Mouse (Mus musculus): ENCODE measurements around the gene E2f3. TPM values are rescaled to one million over a fixed set of nuclear protein-coding genes. Genes with fewer than 3 reads are reported as not detected.

The E2f3 gene
- polyA plus RNA-seq, 1 experiment: 29.7 TPM

GRCm38 (mm10) chr13:29984286-29985100 lies 1.4 kb downstream of the E2f3 start:
- 0 out of 2 replicates have a peak, but pooled peaks have one; percentile 49 for TF ChIP-seq EP300 (IDR thresholded peaks at IDR 0.05; ENCODE audit: insufficient read depth, low read depth, low read length)
- no peak for TF ChIP-seq POLR2A (IDR thresholded peaks at IDR 0.05; ENCODE audit: insufficient read depth, low read length)
- no peak for TF ChIP-seq CTCF (IDR thresholded peaks at IDR 0.05; ENCODE audit: low read depth, low read length)
- H3K4me1 ChIP-seq (ENCODE audit: control insufficient read depth, insufficient read depth, low read length): peaks cover 2% of the 10 kb centered on the region
- peak overlapping the region; percentile 94 for H3K4me3 ChIP-seq (ENCODE audit: low read depth, low read length)
- H3K27me3 ChIP-seq (ENCODE audit: control insufficient read depth, insufficient read depth, low read length, poor library complexity, severe bottlenecking): no peaks in the 10 kb centered on the region
- peak overlapping the region; percentile 82 for H3K27ac ChIP-seq (ENCODE audit: insufficient read depth, low read length)
- peak overlapping the region; percentile 100 for H3K9ac ChIP-seq (ENCODE audit: low read depth, poor library complexity, severe bottlenecking)
- H3K9me3 ChIP-seq (replicated peaks; ENCODE audit: control insufficient read depth, insufficient read depth, low read length, poor library complexity, severe bottlenecking): no peaks in the 10 kb centered on the region
- peaks cover 12% of the 10 kb centered on the region for H3K36me3 ChIP-seq (ENCODE audit: control insufficient read depth, insufficient read depth, low read length, poor library complexity, severe bottlenecking)

GRCm38 (mm10) chr13:29983523-29984191 lies 2.2 kb downstream of the E2f3 start:
- no peaks in the 10 kb centered on the region for H3K9me3 ChIP-seq (replicated peaks; ENCODE audit: control insufficient read depth, insufficient read depth, low read length, poor library complexity, severe bottlenecking)
- H3K9ac ChIP-seq (ENCODE audit: low read depth, poor library complexity, severe bottlenecking): peak overlapping the region; percentile 100
- no peak for TF ChIP-seq CTCF (IDR thresholded peaks at IDR 0.05; ENCODE audit: low read depth, low read length)
- no peak for TF ChIP-seq POLR2A (IDR thresholded peaks at IDR 0.05; ENCODE audit: insufficient read depth, low read length)
- TF ChIP-seq EP300 (IDR thresholded peaks at IDR 0.05; ENCODE audit: insufficient read depth, low read depth, low read length): no peak
- H3K4me3 ChIP-seq (ENCODE audit: low read depth, low read length): peak overlapping the region; percentile 94
- H3K36me3 ChIP-seq (ENCODE audit: control insufficient read depth, insufficient read depth, low read length, poor library complexity, severe bottlenecking): peaks cover 17% of the 10 kb centered on the region
- H3K4me1 ChIP-seq (ENCODE audit: control insufficient read depth, insufficient read depth, low read length): peaks cover 2% of the 10 kb centered on the region
- 0 out of 2 replicates have a peak overlapping the region, but pooled peaks have one; percentile 37 for H3K27ac ChIP-seq (ENCODE audit: insufficient read depth, low read length)
- no peaks in the 10 kb centered on the region for H3K27me3 ChIP-seq (ENCODE audit: control insufficient read depth, insufficient read depth, low read length, poor library complexity, severe bottlenecking)

DNA sequence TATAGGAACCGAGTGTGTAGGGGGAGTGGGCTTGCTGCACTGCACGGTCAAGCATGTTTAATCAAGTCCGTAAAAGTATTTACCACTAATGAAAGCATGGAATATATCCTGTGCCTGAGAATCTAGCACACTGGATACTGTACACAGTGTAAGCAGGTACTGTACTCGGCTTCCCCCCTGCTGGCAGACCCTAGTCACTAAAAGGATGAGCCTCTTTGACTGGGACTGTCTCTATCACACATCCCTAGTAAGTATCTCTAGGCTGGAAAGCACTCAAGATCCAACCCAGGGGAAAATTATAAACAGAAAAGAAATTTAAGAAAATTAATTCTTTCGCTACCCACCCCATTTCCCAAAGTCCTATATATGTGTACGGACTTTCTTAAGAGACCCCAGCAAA lies 2.8 kb downstream of the E2f3 start:
- Histone ChIP-seq H3K27ac (ENCODE audit: insufficient read depth, low read length) (no peak overlapping the region), H3K9me3 (replicated peaks; ENCODE audit: control insufficient read depth, insufficient read depth, low read length, poor library complexity, severe bottlenecking) (no peaks in the 10 kb centered on the region), H3K4me3 (ENCODE audit: low read depth, low read length) (peak overlapping the region; percentile 94), H3K27me3 (ENCODE audit: control insufficient read depth, insufficient read depth, low read length, poor library complexity, severe bottlenecking) (no peaks in the 10 kb centered on the region), H3K36me3 (ENCODE audit: control insufficient read depth, insufficient read depth, low read length, poor library complexity, severe bottlenecking) (peaks cover 18% of the 10 kb centered on the region), H3K9ac (ENCODE audit: low read depth, poor library complexity, severe bottlenecking) (peak overlapping the region; percentile 100), H3K4me1 (ENCODE audit: control insufficient read depth, insufficient read depth, low read length) (peaks cover 2% of the 10 kb centered on the region)
- TF ChIP-seq EP300 (IDR thresholded peaks at IDR 0.05; ENCODE audit: insufficient read depth, low read depth, low read length) (no peak), CTCF (IDR thresholded peaks at IDR 0.05; ENCODE audit: low read depth, low read length) (no peak), POLR2A (IDR thresholded peaks at IDR 0.05; ENCODE audit: insufficient read depth, low read length) (no peak)

GRCm38 (mm10) chr13:29982400-29982799 lies 3.5 kb downstream of the E2f3 start:
- peaks cover 2% of the 10 kb centered on the region for H3K4me1 ChIP-seq (ENCODE audit: control insufficient read depth, insufficient read depth, low read length)
- TF ChIP-seq POLR2A (IDR thresholded peaks at IDR 0.05; ENCODE audit: insufficient read depth, low read length): no peak
- TF ChIP-seq EP300 (IDR thresholded peaks at IDR 0.05; ENCODE audit: insufficient read depth, low read depth, low read length): no peak
- no peak for TF ChIP-seq CTCF (IDR thresholded peaks at IDR 0.05; ENCODE audit: low read depth, low read length)
- no peaks in the 10 kb centered on the region for H3K27me3 ChIP-seq (ENCODE audit: control insufficient read depth, insufficient read depth, low read length, poor library complexity, severe bottlenecking)
- no peak overlapping the region for H3K27ac ChIP-seq (ENCODE audit: insufficient read depth, low read length)
- H3K4me3 ChIP-seq (ENCODE audit: low read depth, low read length): no peak overlapping the region
- H3K9me3 ChIP-seq (replicated peaks; ENCODE audit: control insufficient read depth, insufficient read depth, low read length, poor library complexity, severe bottlenecking): no peaks in the 10 kb centered on the region
- peaks cover 23% of the 10 kb centered on the region for H3K36me3 ChIP-seq (ENCODE audit: control insufficient read depth, insufficient read depth, low read length, poor library complexity, severe bottlenecking)
- H3K9ac ChIP-seq (ENCODE audit: low read depth, poor library complexity, severe bottlenecking): no peak overlapping the region

- H3K27me3 ChIP-seq (ENCODE audit: control insufficient read depth, insufficient read depth, low read length, poor library complexity, severe bottlenecking): no peaks in the 10 kb centered on the region
- H3K36me3 ChIP-seq (ENCODE audit: control insufficient read depth, insufficient read depth, low read length, poor library complexity, severe bottlenecking): peaks cover 29% of the 10 kb centered on the region
- TF ChIP-seq CTCF (IDR thresholded peaks at IDR 0.05; ENCODE audit: low read depth, low read length) (no peak), EP300 (IDR thresholded peaks at IDR 0.05; ENCODE audit: insufficient read depth, low read depth, low read length) (no peak), POLR2A (IDR thresholded peaks at IDR 0.05; ENCODE audit: insufficient read depth, low read length) (no peak)
- H3K4me3 ChIP-seq (ENCODE audit: low read depth, low read length): no peak overlapping the region
- no peaks in the 10 kb centered on the region for H3K9me3 ChIP-seq (replicated peaks; ENCODE audit: control insufficient read depth, insufficient read depth, low read length, poor library complexity, severe bottlenecking)
- H3K27ac ChIP-seq (ENCODE audit: insufficient read depth, low read length): no peak overlapping the region
- H3K9ac ChIP-seq (ENCODE audit: low read depth, poor library complexity, severe bottlenecking): no peak overlapping the region
- no peaks in the 10 kb centered on the region for H3K4me1 ChIP-seq (ENCODE audit: control insufficient read depth, insufficient read depth, low read length)
Observed at GRCm38 (mm10) chr13:29979140-29979564, 6.7 kb downstream of the E2f3 start.
